Mouse (Mus musculus): ENCODE results near the gene Pdpk1.

Gene Pdpk1

GRCm38 (mm10) chr17:24030551-24030950, 120.2 kb downstream of the Pdpk1 start:
- DNase-seq = no peak

- no peak for DNase-seq
These were observed 121.2 kb downstream of the Pdpk1 start for GRCm38 (mm10) chr17:24029477-24029876.

All from thymus, postnatal 4 days (tissue).